Mouse (Mus musculus): ENCODE results near the gene Lonrf2.
A peak's percentile ranks its signal among the peaks of the same experiment; 100 is the strongest.

Gene Lonrf2

DNA sequence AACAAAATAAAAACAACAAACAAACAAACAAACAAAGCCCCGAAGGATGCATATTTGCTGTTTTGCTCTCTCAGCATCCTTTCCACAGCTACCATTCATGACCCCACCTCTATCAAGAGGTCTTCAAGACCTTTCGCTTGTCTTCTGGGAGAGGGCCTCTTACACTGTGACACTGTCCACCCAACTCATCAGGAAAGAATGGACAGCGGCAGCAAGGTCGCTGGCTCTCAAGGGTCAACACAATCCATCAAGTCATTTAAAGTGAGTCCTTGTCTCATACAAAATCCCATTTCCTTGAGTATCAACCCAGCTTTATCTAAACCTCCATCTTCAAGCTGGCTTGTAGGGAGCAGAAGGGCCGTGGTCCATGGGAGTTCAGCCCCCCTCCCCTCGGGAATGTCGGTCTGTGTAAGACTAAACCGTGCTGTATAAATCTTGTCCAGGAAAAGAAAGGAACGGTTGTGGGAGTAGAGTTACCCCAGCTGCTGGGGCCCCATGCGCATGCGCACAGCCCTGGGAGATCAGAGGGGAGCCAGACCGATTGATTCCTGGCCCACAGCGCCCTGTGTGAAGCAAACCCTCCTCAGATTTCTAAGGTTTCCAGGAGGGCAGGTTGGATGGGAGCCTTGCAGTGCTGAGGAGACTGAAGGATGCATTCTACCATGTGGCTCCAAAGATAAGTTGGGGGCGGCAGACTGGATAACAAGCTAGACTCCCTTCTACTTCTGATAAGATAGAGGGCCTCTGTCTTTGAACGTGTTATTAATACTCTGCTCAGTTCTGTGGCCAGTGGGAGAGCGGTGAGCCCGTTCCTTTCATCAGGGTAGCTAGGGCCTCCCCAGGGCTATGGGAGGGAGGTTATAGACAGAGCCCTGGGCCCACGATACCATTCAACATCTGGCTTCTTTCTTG lies 69.6 kb downstream of the Lonrf2 start:
- no peak for DNase-seq

DNA sequence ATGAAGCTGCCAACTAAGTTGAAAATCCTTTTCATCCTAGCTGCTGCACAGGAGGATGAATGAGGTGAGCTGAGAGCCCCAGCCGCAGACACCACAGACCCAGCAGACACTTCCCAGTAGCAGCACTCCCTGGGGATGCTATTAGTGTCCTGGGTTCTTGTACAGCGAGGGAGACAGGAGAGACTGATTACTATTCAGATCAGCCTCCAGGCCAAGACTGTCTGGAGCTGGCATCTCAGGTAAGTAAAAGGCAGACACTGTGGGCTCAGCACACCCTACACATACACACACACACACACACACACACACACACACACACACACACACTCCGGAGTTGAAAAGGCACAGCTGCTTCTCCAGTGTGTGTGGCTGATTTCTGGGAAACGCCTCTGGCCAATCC lies 70.3 kb downstream of the Lonrf2 start:
- DNase-seq: no peak

GRCm38 (mm10) chr1:38763960-38764613 lies 72.4 kb downstream of the Lonrf2 start:
- no peak for DNase-seq

DNA sequence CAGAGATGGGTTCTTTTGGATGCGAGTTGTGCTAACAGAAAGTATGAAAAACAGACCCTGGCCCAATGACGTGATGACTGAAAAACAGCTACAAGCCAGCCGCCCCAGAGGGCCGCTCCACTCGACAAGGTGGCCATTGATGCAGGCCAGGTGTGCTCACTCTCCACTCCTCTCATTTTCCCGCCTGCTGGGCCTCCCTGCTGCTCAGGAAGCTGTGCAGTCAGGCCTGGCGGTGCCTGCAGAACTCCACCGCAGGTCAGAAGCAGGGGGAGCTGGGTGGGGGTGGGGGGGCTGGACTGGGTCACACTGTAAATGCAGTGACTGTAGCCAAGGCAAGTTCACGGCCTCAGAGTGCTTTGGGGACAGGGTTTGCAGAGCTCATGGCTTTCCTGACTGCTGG lies 76.1 kb downstream of the Lonrf2 start:
- DNase-seq: no peak

- peak; percentile 57 for DNase-seq
Observed at GRCm38 (mm10) chr1:38757791-38758403, 78.6 kb downstream of the Lonrf2 start.

DNA sequence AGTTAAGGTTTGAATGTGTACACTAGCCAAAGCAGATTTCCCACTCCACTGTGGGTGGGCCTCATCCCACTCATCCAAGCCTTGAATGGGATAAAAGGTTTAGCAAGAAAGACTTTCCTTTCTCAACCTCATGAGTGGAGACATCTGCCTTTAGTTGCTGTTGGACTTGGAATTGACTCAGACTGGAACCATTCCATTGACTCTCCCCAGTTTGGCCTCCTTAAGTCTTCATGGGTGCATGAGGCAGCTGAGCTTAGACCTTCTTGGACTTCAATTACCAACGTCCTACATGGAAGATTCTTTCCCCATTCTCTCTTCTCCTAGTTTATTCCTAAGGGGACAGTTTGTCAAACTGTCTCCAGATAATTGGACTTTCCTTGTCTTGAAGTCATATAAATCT lies 92.6 kb downstream of the Lonrf2 start:
- DNase-seq: no peak

Measured in cerebellum, adult 9-11 months (tissue).